Mouse (Mus musculus) midbrain, embryonic 13.5 days (tissue): ENCODE data around the gene Slc9a4. TPM values are rescaled to one million over a fixed set of nuclear protein-coding genes. Genes with fewer than 3 reads are reported as not detected.
"Not testable (repeated sequence)": the region's sequence is repeated elsewhere in the genome, so short reads cannot be mapped to it uniquely, and the experiment has no call there.

Experiments used
- ATAC-seq: fragments of 200-750 bp; cut with Nextera tagmentation; 2 replicates; pipeline ENCODE4 v1.8.0; 2017; ENCODE audit warnings: mild to moderate bottlenecking, moderate TSS enrichment, moderate library complexity
- H3K27ac ChIP-seq: fragments of 300-500 bp; sonication (generic); 2 replicates; pipeline ENCODE4 v1.5.1; 2015; ENCODE audit warnings: inconsistent platforms, mild to moderate bottlenecking, moderate library complexity
- H3K27me3 ChIP-seq: fragments of 300-500 bp; sonication (generic); 2 replicates; pipeline ENCODE4 v1.6.1; 2015; ENCODE audit warnings: mild to moderate bottlenecking, inconsistent platforms
- H3K36me3 ChIP-seq: fragments of 300-500 bp; sonication (generic); 2 replicates; pipeline ENCODE4 v1.6.1; 2015; ENCODE audit warnings: mild to moderate bottlenecking, inconsistent platforms
- H3K4me1 ChIP-seq: fragments of 300-500 bp; sonication (generic); replicated peaks from 2 replicates; pipeline ENCODE4 v1.6.1; 2015; ENCODE audit warnings: inconsistent platforms
- H3K4me2 ChIP-seq: fragments of 300-500 bp; sonication (generic); replicated peaks from 2 replicates; pipeline ENCODE4 v1.6.1; 2015; ENCODE audit warnings: moderate library complexity, mild to moderate bottlenecking, inconsistent platforms
- H3K4me3 ChIP-seq: fragments of 300-500 bp; sonication (generic); replicated peaks from 2 replicates; pipeline ENCODE4 v1.5.1; 2015; ENCODE audit warnings: mild to moderate bottlenecking, inconsistent platforms
- H3K9ac ChIP-seq: fragments of 300-500 bp; sonication (generic); replicated peaks from 2 replicates; pipeline ENCODE4 v1.6.1; 2015; ENCODE audit warnings: mild to moderate bottlenecking, inconsistent platforms
- H3K9me3 ChIP-seq: fragments of 300-500 bp; sonication (generic); 2 replicates; pipeline ENCODE4 v1.6.1; 2016; ENCODE audit warnings: mild to moderate bottlenecking, inconsistent platforms
- WGBS: fragments of 180-500 bp; shearing (Covaris S2); methylation state at CpG from one replicate; pipeline ENCODE4 v1.1.7; 2015; 5-methylcytosine and 5-hydroxymethylcytosine counted together
- polyA plus RNA-seq: library from polyadenylated mRNA; unstranded; fragments of >200 nt; fragmentation: Nextera tagmentation; extraction: Ambion mirVana; gene quantifications from 2 replicates; pipeline ENCODE4 v1.2.1, GENCODE M21; 2015

The Slc9a4 gene
- polyA plus RNA-seq, 1 experiment from 2014 or later, result not detected

- Histone ChIP-seq H3K4me1 (no peaks in the 10 kb centered on the region), H3K4me3 (no peak overlapping the region), H3K4me2 (no peak overlapping the region), H3K36me3 (no peaks in the 10 kb centered on the region), H3K27me3 (no peaks in the 10 kb centered on the region), H3K9ac (no peak overlapping the region), H3K9me3 (no peaks in the 10 kb centered on the region), H3K27ac (no peak overlapping the region)
- WGBS, result 86% methylated on average over 4 of the region's 4 CpGs
- no peak for ATAC-seq
Observed at GRCm38 (mm10) chr1:40657035-40657434, 77.2 kb downstream of the Slc9a4 start.

GRCm38 (mm10) chr1:40657978-40658496 is 78.2 kb downstream of the Slc9a4 start:
- H3K36me3 ChIP-seq, result no peaks in the 10 kb centered on the region
- no peak overlapping the region for H3K27ac ChIP-seq
- WGBS, result 44% methylated on average over 8 of the region's 8 CpGs
- H3K9ac ChIP-seq, result no peak overlapping the region
- no peaks in the 10 kb centered on the region for H3K27me3 ChIP-seq
- no peak overlapping the region for H3K4me3 ChIP-seq
- no peaks in the 10 kb centered on the region for H3K9me3 ChIP-seq
- no peak overlapping the region for H3K4me2 ChIP-seq
- no peaks in the 10 kb centered on the region for H3K4me1 ChIP-seq
- no peak for ATAC-seq

GRCm38 (mm10) chr1:40659017-40659416 is 79.1 kb downstream of the Slc9a4 start:
- Histone ChIP-seq H3K9me3 (no peaks in the 10 kb centered on the region), H3K36me3 (no peaks in the 10 kb centered on the region), H3K9ac (no peak overlapping the region), H3K4me3 (no peak overlapping the region), H3K27me3 (no peaks in the 10 kb centered on the region), H3K4me2 (no peak overlapping the region), H3K4me1 (no peaks in the 10 kb centered on the region), H3K27ac (no peak overlapping the region)
- ATAC-seq, result no peak
- 82% methylated on average over 12 of the region's 12 CpGs for WGBS

DNA sequence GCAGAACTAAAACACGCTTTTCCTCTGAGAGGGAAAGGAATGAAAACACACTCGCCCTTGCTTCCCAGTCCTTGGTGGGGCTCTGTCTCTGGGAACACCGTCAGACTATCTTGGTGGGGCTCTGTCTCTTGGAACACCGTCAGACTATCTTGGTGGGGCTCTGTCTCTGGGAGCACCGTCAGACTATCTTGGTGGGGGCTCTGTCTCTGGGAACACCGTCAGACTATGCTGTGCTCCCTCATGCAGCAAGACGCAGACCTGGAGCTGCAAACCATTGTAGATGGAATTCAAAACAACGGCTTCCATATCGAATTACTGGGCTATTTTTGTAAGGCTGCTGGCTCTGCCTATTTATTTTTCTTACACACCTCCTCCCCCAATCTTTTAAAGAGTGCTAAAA is 79.6 kb downstream of the Slc9a4 start:
- WGBS, result 80% methylated on average over 9 of the region's 9 CpGs
- H3K27me3 ChIP-seq, result no peaks in the 10 kb centered on the region
- no peak overlapping the region for H3K27ac ChIP-seq
- H3K9ac ChIP-seq, result no peak overlapping the region
- H3K4me2 ChIP-seq, result no peak overlapping the region
- H3K4me3 ChIP-seq, result no peak overlapping the region
- no peak for ATAC-seq
- no peaks in the 10 kb centered on the region for H3K4me1 ChIP-seq
- no peaks in the 10 kb centered on the region for H3K36me3 ChIP-seq
- no peaks in the 10 kb centered on the region for H3K9me3 ChIP-seq

GRCm38 (mm10) chr1:40660838-40661237 is 81.0 kb downstream of the Slc9a4 start:
- H3K4me2 ChIP-seq, result no peak overlapping the region
- H3K27ac ChIP-seq, result no peak overlapping the region
- no peak for ATAC-seq
- no peak overlapping the region for H3K9ac ChIP-seq
- no peaks in the 10 kb centered on the region for H3K27me3 ChIP-seq
- no peaks in the 10 kb centered on the region for H3K36me3 ChIP-seq
- WGBS, result 92% methylated on average over 6 of the region's 6 CpGs
- no peaks in the 10 kb centered on the region for H3K9me3 ChIP-seq
- no peak overlapping the region for H3K4me3 ChIP-seq
- H3K4me1 ChIP-seq, result no peaks in the 10 kb centered on the region

GRCm38 (mm10) chr1:40665401-40666370 is 85.8 kb downstream of the Slc9a4 start:
- H3K9me3 ChIP-seq, result no peaks in the 10 kb centered on the region
- H3K36me3 ChIP-seq, result no peaks in the 10 kb centered on the region
- WGBS, result 41% methylated on average over 12 of the region's 12 CpGs

GRCm38 (mm10) chr1:40667442-40667841 is 87.6 kb downstream of the Slc9a4 start:
- H3K9me3 ChIP-seq, H3K4me1 ChIP-seq, H3K27me3 ChIP-seq, ATAC-seq, H3K9ac ChIP-seq, H3K4me2 ChIP-seq, H3K36me3 ChIP-seq, H3K27ac ChIP-seq, H3K4me3 ChIP-seq: not testable (repeated sequence)
- WGBS, result 18% methylated on average over 3 of the region's 3 CpGs

More at GRCm38 (mm10) chr1:40665401-40666370, 85.8 kb downstream of the Slc9a4 start:
- H3K4me3 ChIP-seq, result no peak overlapping the region
- ATAC-seq, result no peak
- no peak overlapping the region for H3K4me2 ChIP-seq
- no peaks in the 10 kb centered on the region for H3K27me3 ChIP-seq
- H3K27ac ChIP-seq, result no peak overlapping the region
- H3K4me1 ChIP-seq, result no peaks in the 10 kb centered on the region
- H3K9ac ChIP-seq, result no peak overlapping the region

DNA sequence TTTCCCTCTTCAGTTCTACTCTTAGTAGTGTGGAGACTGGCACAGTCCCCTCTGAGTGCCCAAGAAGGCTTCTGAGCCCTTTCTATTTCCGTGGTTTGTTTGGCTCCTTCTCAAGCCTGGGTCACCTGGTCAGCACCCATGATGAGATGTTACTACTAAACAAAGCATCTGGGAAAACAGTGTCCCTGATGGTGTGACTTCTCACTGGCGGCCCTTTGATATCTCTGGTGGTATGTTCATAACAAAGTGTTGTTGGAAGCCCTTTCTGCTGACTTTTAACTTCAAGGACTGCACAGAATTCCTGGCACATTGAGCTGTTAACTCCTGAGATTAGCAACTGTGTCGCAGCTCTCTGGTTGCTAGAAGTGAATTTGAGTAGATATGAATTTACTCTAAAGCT is 90.1 kb downstream of the Slc9a4 start:
- ATAC-seq, result no peak
- 80% methylated on average over 3 of the region's 3 CpGs for WGBS
- Histone ChIP-seq H3K36me3 (no peaks in the 10 kb centered on the region), H3K27ac (no peak overlapping the region), H3K4me2 (no peak overlapping the region), H3K9me3 (no peaks in the 10 kb centered on the region), H3K4me1 (no peaks in the 10 kb centered on the region), H3K9ac (no peak overlapping the region), H3K27me3 (no peaks in the 10 kb centered on the region), H3K4me3 (no peak overlapping the region)

- no peak overlapping the region for H3K27ac ChIP-seq
- H3K27me3 ChIP-seq, result no peaks in the 10 kb centered on the region
- H3K4me1 ChIP-seq, result no peaks in the 10 kb centered on the region
- H3K36me3 ChIP-seq, result no peaks in the 10 kb centered on the region
- ATAC-seq, result no peak
- no peak overlapping the region for H3K4me2 ChIP-seq
- no peaks in the 10 kb centered on the region for H3K9me3 ChIP-seq
- 96% methylated on average over 4 of the region's 4 CpGs for WGBS
- no peak overlapping the region for H3K9ac ChIP-seq
- H3K4me3 ChIP-seq, result no peak overlapping the region
Observed at GRCm38 (mm10) chr1:40671490-40671889, 91.6 kb downstream of the Slc9a4 start.

DNA sequence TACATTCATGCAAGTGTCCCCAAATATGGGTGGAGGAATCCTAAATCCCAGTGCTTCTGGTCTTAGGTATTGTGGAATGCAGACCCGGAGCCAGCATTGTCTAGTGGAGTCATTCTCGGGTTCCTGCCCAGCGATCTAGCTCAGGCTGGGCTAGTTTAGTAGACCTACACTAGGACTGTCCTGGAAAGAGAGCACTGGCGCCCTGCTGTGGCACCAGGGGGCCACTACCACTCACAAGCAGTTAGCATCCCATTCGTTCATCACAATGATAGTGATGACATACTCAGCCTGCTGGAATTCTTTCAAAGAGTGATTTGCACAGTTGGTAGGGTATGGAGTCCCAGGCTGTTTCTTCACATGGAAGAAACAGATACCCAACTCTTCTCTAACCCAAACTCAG is 97.4 kb downstream of the Slc9a4 start:
- H3K36me3 ChIP-seq, result no peaks in the 10 kb centered on the region
- no peaks in the 10 kb centered on the region for H3K9me3 ChIP-seq
- H3K4me1 ChIP-seq, result peaks cover 20% of the 10 kb centered on the region
- ATAC-seq, result no peak
- H3K4me2 ChIP-seq, result no peak overlapping the region
- no peak overlapping the region for H3K9ac ChIP-seq
- no peak overlapping the region for H3K4me3 ChIP-seq
- no peak overlapping the region for H3K27ac ChIP-seq
- H3K27me3 ChIP-seq, result peaks cover 46% of the 10 kb centered on the region
- 50% methylated on average over 5 of the region's 5 CpGs for WGBS
